Mouse (Mus musculus): ENCODE measurements around the gene Tiam2.

DNA sequence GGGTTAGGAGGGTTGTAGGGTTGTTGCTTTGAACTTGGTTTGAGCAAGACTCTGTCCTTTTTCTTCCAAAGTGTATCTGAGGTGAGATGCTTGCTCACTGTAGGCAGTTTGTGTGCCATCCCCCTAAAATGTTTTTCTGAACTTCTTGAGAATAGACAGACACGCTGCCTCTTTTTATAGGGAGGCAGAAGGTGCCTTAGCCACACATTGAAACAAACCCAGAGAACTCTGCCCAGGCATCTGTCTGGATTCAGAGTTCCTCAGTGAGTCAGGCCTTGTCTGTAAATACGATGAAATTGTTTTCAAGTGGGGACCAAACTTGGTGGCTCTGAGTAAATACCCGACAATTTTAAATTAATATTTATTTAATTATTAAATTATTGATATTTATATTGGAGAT is 172.2 kb downstream of the Tiam2 start:
- TF ChIP-seq CHD2 (IDR thresholded peaks at IDR 0.05; ENCODE audit: low read depth, low read length) (no peak), HCFC1 (IDR thresholded peaks at IDR 0.05; ENCODE audit: borderline replicate concordance, insufficient read depth, low read length) (no peak), ZNF384 (IDR thresholded peaks at IDR 0.05; ENCODE audit: low read depth, low read length) (no peak), MAFK (IDR thresholded peaks at IDR 0.05; ENCODE audit: insufficient read depth, low read depth, low read length) (no peak)

All from ES-E14 (cell line).